Mouse (Mus musculus) adrenal gland, adult 18-20 months (tissue): ENCODE data around the gene Gm33543. TPM values are rescaled to one million over a fixed set of nuclear protein-coding genes. Genes with fewer than 3 reads are reported as not detected.
A peak's percentile ranks its signal among the peaks of the same experiment; 100 is the strongest.

Experiments
- DNase-seq, 2 experiments: peaks; one replicate each; pipeline ENCODE4 v3.0.0; 2021 to 2022; ENCODE audit warnings: low spot score in 2 of 2
- total RNA-seq, 2 experiments: library from RNA; stranded (reverse); gene quantifications; 1 replicate in 1 of 2; 2 replicates in 1 of 2; pipeline ENCODE4 v1.2.3; 2021

Gm33543 gene
- total RNA-seq, 2 experiments from 2014 or later: not detected

GRCm38 (mm10) chr10:95779801-95780385 lies 62.8 kb downstream of the Gm33543 start:
- DNase-seq: peak in 1 of 2 experiments; percentile 25

- DNase-seq: no peak
Measured at GRCm38 (mm10) chr10:95778622-95779021, 64.1 kb downstream of the Gm33543 start.

DNA sequence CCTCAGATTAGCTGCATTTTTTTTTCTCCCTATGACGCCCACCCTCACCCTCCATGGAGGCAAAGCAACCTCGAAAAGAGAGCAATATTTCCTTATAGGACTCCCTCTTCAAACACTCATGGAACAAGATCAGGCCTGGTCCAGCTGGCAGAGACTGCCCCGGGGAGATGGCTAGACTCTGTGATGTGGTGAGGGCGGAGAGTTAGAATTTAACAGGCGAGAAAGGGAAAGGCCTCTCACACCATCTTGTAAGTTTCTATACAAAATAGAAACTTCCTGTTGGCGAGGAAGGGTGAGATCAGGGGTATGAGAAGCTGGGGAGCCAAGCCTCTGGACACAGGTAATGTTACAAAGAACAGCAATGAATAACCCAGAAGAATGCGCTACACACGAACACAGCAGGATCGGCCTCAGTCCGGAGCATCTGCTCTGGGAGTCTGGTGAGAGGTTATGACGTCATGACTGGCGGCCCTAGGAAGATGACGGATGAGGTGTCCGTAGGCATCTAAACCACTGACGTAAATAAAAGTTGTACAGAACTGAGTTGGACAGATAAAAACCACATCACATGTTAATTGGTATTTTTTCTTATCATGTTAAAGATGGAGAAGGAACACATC lies 64.9 kb downstream of the Gm33543 start:
- no peak for DNase-seq

- DNase-seq: no peak
Measured at GRCm38 (mm10) chr10:95777071-95777470, 65.7 kb downstream of the Gm33543 start.

GRCm38 (mm10) chr10:95774856-95775255 lies 67.9 kb downstream of the Gm33543 start:
- no peak for DNase-seq

DNA sequence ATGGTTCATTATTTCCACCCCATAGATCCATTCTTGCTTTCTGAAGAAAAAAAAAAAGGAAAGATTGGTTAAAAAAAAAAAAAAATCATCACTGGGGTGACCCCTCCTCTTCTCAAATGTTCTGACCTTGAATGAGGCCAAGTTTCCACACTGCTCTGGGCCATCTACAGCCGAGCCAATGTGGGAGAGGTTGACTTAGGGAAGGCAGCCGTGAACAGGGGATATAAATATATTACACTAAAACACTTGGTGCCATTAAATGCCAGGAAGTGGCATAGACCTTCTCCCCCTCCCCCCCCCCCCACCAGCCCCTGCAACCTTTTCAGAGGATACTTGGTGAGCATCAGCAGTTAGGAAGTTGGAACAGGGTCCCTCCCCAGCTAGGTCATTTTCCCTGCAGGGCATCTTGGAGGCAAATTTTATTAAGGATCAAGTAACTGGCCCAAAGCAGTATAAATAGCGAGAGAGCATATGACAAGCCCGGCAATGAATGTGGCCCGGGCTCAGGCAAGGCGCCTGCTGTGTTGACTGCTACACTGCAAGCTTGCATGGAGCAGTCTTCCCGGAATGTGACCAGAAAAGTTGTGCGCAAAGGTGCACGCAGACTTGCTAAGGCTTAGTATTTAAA lies 68.6 kb downstream of the Gm33543 start:
- no peak for DNase-seq

Other genes starting within 250 kb of the Gm33543 start
- gene Anapc15-ps, start 169.5 kb downstream of the Gm33543 start, total RNA-seq: not detected
- 10 to 100 TPM; 20.5 to 47.4 TPM for gene Eea1, start 97.7 kb upstream of the Gm33543 start, total RNA-seq